Mouse (Mus musculus) thymus, postnatal 0 days (tissue): ENCODE results near the gene Rab2b. TPM values are rescaled to one million over a fixed set of nuclear protein-coding genes. Genes with fewer than 3 reads are reported as not detected.

Source experiments
- DNase-seq: peaks from one replicate; pipeline ENCODE4 v3.0.0-alpha.2; 2015; ENCODE audit warnings: low spot score
- polyA plus RNA-seq: library from polyadenylated mRNA; unstranded; fragments of >200 nt; fragmentation: Nextera tagmentation; extraction: Ambion mirVana; gene quantifications from 2 replicates; pipeline ENCODE4 v1.2.1, GENCODE M21; 2015

Rab2b gene
- polyA plus RNA-seq, 1 experiment from 2014 or later, result 13.2 TPM

DNA sequence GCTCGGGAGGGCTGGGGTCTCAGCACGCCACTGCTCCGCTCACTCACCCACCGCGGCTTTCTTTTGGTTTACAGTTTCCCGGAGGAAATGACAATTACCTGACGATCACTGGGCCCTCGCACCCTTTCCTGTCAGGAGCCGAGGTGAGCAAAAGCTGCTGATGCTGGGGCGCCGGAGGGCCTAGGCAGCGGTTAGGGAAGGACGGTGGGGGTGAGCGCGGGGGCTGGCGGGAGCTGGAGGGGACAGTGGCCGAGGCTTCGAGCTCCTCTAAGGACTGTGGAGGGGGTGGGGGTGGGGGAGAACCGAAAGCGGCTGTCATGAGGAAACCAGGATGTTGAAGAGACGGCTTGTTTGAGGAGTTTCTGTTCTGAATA lies 389 bp upstream of the Rab2b start:
- no peak for DNase-seq

DNA sequence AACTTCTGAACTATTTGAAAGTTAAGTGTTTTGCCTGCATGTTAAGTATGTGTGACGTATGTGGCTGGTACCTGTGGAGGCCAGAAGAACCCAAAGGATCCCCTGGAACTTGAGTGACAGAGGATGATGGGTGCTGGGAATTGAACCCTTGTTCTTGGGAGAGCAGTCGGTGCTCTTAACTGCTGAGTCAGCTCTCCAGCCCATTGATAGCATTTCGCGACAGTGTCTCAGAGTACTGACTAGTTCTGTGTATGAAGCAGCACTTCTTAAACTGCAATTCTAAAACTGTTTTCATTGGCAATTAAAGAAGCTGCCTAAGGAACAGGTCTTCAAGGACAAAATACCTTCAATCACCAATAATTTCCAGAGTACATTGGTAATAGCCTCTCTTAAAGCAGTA lies 2.1 kb downstream of the Rab2b start:
- no peak for DNase-seq

DNA sequence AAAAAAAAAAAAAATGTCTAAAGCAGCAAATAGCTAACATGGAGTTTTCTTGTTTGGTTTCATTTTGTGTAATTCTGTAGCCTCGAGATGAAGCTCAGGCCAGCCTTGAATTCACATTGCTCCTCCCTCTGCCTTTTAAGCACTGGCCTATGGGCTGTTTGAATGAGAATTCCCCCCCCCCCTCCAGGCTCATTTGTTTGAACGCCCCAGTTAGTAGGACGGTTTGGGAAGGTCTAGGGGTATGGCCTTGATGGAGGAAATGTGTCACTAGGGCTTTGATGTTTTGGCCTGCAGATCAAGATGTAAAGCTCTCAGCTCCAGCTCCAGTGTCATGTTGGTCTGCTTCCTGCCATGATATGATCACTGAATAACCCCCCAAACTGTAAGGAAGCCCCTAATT lies 6.6 kb downstream of the Rab2b start:
- DNase-seq, result no peak

DNA sequence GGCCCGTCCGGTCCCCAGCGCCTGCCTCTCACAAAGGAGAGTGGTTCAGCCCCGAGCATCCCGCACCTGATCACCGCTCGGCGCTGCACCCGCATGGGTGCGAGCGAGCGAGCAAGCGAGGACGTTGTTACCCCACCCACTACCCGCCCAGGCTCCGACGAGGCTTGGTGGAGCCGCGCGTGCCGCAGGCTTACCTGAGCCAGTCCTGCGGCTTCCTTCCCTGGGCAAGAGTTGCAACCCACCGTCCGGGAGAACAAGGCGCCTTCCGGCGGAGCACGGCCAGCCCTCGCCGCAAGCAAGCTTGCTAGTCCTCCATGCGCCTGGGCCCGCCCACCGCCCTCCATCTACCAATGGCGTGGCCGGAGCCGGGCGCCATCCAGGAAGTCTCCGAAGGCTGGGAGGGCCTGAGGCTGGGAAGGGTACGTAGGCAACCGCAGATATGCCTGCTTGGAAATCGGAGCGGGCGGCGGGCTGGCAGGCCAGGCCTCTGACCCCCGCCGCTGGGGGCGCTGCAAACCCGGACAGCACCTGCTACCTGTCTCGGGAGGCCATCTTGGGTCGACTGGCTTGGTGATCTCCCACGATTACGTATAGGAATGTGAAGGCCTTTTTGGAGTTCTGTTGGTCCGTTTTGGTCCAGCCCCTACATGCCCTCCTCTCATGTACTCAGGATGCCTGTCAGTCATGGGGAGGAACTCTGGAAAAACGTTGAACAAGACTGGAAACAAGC lies 21.7 kb downstream of the Rab2b start, which contains the start of gene Chd8:
Gene Chd8, minus strand, starts transcription at position 297 of the 730 bp plus-strand sequence.
- peak; percentile 99 for DNase-seq

DNA sequence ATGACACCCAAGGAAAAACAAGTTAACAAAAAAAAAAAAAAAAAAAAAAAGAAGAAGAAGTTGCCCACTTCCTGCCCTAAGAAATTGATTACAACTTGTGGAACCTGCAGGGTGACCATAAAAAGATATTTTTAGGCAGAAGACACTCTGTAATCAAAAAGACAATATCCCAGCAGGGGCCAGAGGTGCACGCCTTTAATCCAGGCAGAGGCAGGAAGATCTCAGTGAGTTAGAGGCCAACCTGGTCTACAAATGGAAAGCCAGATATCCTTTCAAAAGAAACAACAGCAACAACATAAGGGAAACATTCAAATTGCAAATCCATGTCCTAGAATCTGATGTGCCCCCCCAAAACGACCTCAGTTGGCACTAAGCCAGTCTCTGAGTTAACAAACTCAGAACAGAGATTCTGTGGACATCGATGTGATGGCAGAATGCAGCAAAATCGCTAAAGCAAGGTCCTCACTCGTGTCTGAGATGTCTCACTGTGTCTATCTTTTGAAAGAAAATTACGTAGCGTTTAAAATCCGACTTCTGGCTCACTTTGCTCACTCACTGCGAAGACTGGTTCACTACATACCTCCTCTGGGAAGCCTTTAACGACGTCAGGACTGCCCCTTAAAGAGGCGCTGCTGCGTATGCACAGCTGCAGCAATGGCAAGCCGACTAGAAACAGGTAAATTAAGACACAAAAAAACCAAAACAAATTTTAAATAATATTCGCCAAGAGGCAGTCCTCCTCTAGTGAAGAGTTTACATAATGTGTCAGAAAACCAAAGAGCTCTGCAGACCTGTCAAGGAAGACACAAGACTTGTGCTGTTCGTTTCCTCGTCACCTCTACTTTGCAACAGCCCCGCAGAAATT lies 22.8 kb downstream of the Rab2b start:
- peak; percentile 43 for DNase-seq

DNA sequence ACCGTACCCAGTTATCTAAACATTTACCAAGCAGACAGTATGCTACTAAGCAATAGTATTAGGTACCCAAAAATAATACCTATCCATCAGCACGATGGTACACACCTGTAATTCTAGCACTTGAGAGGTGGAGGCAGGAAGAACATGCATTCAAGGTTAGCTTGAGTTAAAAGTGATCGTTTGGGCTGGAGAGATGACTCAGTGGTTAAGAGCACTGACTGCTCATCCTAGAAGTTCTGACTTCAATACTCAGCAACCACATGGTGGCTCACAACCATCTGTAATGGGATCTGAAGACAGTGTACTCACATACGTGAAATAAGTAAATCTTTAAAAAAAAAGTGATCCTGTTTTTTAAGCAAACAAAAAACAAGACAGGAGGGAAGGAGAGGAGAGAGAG lies 33.2 kb downstream of the Rab2b start:
- DNase-seq, result no peak

DNA sequence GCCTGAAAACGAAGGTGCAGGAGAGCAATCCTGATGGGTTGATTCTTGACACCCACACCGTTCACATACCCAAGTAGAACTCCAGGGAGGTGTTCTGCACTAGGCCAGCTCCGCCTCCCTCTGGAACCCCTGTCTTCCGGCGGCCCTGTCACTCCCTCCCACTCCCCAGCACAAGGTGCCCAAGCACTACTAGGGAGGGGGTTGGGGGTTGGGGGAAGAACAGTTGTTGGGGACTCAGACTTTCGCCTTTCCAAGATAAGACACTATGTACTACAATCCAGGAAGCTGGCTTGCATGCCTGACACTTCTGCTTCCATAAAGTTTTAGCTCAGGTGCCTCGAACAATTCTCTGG lies 34.7 kb downstream of the Rab2b start:
- DNase-seq, result no peak

DNA sequence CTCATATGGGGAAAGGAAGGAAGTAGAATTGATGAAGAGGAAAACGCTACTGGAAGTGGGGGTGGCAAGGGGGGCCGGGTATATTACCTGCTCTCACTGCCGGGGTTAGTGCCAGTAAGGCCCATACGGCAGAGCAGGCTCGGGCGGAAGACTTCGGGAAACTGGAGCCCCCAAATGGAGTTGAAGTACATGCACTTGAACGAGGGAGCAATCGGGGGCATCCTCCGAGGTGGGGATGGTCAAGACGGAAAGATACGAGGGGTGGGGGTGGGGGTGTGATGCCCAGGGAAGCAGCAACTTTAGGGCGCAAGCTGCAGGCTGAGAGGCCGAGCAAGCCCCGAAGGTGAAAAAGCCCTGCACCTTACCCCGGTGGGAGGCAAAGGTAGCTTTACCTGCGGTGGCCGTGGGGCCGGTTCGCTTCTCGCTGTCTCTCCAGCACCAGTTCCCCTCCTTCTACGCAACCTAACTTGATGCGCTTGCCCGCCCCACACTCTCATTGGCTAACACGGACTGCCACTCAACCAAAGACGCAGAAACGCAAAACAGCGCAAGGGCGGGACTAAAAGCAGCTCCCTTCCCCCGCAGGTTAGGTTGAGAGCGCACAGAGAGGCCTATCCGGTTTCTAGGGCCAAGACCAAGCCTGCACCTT lies 35.2 kb downstream of the Rab2b start:
- peak; percentile 99 for DNase-seq

DNA sequence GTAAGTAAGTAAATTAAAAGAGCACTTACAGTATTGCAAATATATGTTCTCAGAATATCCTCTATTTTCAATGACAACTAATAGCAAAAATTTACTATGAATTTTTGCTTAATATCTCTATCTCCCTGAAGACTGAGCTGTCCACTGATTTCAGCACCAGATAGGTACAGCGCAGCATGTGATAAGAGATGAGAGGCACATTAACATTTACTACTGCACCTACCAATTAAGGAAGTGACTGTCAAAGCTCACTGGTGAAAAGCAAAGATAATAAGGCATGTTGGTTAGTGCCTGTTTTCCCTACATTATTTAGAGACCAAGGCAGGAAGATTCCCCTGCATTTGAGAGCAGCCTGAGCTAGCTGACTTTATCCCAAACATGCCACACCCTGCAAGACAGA lies 43.1 kb downstream of the Rab2b start:
- DNase-seq, result no peak

DNA sequence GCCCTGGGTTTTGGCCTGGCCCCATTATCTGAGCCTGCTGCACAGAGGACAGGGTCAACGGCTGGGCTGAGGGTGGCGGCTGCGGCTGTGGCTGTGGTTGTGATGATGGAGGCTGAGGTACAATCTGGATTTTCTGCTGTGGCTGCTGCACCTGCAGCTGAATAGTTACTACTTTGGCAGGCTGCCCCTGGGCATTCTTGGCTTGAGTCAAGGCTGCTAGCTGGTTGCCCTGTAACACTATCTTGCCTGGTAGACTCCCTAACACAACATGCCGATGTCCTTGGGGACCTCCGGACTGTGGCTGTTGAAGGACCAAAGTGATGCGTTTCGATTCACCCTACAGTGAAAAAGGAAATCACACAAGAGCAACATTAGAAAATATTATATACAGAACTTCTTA lies 44.2 kb downstream of the Rab2b start:
- DNase-seq, result no peak

DNA sequence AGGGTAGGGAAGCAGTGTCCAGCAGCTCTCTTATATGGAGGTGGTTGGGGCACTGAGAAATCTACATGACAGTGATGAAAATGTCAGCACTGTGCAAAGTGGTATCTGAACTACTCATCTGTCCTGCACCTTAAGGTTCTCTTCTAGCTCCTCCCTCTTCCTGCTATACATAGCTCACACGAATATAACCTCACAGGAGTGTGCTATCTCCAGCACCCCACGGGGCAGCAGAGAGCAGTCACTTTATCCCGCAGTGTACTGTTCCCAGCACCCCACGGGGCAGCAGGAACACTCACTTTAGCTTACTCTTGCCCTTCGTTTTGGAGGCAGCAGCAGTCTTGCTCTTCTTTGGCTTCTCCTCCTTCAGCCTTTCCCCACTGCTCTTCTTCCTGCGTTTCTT lies 47.1 kb downstream of the Rab2b start:
- DNase-seq, result no peak

DNA sequence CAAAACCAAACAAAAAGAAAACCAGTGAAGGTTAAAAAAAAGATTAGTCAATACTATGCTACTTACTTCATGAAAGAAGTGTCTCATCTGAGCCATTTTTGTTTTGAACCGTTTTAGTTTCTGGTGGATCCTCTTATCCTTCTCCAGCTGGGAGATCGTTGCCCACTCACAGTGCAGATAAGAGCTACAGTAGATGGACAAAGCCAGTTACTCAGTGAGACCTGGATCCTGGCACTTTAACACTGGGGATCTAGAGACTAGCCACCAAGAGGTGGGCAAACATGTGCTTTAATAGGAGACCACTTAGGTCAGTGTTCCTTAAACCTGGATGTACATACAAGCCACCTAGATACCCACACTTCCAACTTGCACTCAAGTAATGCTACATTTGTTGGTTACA lies 53.4 kb downstream of the Rab2b start:
- no peak for DNase-seq

DNA sequence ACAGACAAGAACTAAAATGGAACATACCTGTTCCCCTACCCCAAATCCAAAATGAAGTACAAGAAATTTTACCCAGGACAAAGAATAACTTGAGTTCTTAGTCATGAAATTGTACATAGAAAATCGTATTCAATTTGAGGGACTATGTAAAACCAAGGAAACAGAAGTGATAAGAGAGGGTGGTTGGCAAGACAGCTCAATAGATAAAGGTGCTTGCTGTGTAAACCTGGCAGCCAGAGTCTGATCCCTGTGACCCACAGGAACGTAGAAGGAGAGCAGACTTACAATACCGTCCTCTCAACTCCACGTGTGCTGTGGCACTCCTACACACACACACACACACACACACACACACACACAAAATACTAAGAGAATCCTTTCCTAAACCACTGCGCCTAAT lies 62.1 kb downstream of the Rab2b start:
- no peak for DNase-seq

Other genes with a start within 250 kb of the Rab2b start
- gene Olfr221, start 237.1 kb downstream of the Rab2b start, polyA plus RNA-seq, result not detected in 2 replicates
- gene Hnrnpc, start 175.5 kb downstream of the Rab2b start, polyA plus RNA-seq, result 536 and 645 TPM in 2 replicates
- 87.6 and 94.0 TPM in 2 replicates for gene Rpgrip1, start 168.8 kb downstream of the Rab2b start, polyA plus RNA-seq
- 58.9 and 64.1 TPM in 2 replicates for gene Supt16, start 82.1 kb downstream of the Rab2b start, polyA plus RNA-seq
- 31.9 and 40.1 TPM in 2 replicates for gene Chd8, start 21.8 kb downstream of the Rab2b start, polyA plus RNA-seq
- 45.0 and 46.0 TPM in 2 replicates for gene Tox4, start 399 bp downstream of the Rab2b start, polyA plus RNA-seq
- 33.9 and 37.6 TPM in 2 replicates for gene Mettl3, start 25.6 kb upstream of the Rab2b start, polyA plus RNA-seq
- 6.2 and 7.3 TPM in 2 replicates for gene Sall2, start 49.2 kb upstream of the Rab2b start, polyA plus RNA-seq
- not detected in 2 replicates for gene Olfr1513, start 76.9 kb upstream of the Rab2b start, polyA plus RNA-seq
- not detected in 2 replicates for gene Olfr1512, start 99.6 kb upstream of the Rab2b start, polyA plus RNA-seq
- not detected in 2 replicates for gene Olfr1511, start 117.8 kb upstream of the Rab2b start, polyA plus RNA-seq
- not detected in 2 replicates for gene Olfr1510, start 134.8 kb upstream of the Rab2b start, polyA plus RNA-seq
- 0.13 TPM in 1 of 2 replicates, not detected in the other for gene Olfr1509, start 163.4 kb upstream of the Rab2b start, polyA plus RNA-seq
- gene Olfr1508, start 187.9 kb upstream of the Rab2b start, polyA plus RNA-seq, result not detected in 2 replicates
- gene Olfr1507, start 216.2 kb upstream of the Rab2b start, polyA plus RNA-seq, result not detected in 2 replicates